Mouse (Mus musculus): ENCODE results near the gene Ctsa. TPM values are rescaled to one million over a fixed set of nuclear protein-coding genes. Genes with fewer than 3 reads are reported as not detected.
"Not testable (repeated sequence)": the region's sequence is repeated elsewhere in the genome, so short reads cannot be mapped to it uniquely, and the experiment has no call there.

Gene Ctsa
- polyA plus RNA-seq, 1 experiment from 2014 or later: 88.2 TPM

DNA sequence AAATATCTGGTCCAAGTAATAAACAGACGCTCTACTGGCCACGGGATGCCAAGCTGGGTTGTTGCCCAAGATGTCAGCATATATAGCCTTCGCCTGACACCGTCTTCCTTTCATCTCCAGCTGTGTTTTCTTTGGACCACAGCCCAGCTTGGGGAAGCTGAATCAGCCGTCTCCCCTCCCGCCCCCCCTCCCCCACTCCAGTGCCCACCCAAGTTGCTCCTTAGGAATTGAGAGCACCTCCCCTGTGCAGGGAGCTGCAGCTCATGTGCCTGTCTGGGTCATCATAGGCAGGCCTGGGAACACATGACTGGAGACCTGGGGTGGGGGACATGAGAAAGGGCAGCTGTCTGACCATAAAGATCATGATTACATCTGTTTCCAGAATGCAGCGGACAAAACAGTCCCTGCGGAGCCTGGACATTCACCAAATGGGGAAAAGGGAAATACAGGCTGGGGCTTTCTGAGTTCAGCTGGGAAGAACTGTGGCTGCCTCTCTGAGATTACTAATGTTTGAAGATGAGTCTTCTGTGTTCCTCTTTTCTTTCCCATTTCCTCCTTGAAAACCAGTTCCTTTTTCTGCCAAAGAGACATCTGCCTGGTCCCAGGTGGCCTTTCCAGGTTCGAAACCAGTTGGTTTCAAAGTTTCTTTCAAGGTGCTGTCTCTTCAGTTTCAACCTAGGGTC, 29.6 kb downstream of the Ctsa start:
- H3K36me3 ChIP-seq (ENCODE audit: control insufficient read depth, insufficient read depth, low read length): no peaks in the 10 kb centered on the region
- DNase-seq (peak; percentile 70), ATAC-seq (ENCODE audit: low FRiP score, low TSS enrichment) (no peak)
- peaks cover 5% of the 10 kb centered on the region for H3K27me3 ChIP-seq (ENCODE audit: control insufficient read depth, insufficient read depth, low read length)
- no peak overlapping the region for H3K4me3 ChIP-seq (replicated peaks; ENCODE audit: low read depth, low read length)
- H3K27ac ChIP-seq (replicated peaks; ENCODE audit: low read depth, low read length): no peak overlapping the region; the same call in 1 of the 2 replicates
- H3K9me3 ChIP-seq (ENCODE audit: control insufficient read depth, low read length): no peaks in the 10 kb centered on the region
- no peak overlapping the region for H3K4me2 ChIP-seq (ENCODE audit: low read length)
- no peak overlapping the region for H3K9ac ChIP-seq (replicated peaks; ENCODE audit: low read length)
- H3K4me1 ChIP-seq (ENCODE audit: control insufficient read depth, insufficient read depth, low read length): peaks cover 9% of the 10 kb centered on the region; the same call in 1 of the 2 replicates
- 52% methylated on average over 9 of the region's 9 CpGs for WGBS

DNA sequence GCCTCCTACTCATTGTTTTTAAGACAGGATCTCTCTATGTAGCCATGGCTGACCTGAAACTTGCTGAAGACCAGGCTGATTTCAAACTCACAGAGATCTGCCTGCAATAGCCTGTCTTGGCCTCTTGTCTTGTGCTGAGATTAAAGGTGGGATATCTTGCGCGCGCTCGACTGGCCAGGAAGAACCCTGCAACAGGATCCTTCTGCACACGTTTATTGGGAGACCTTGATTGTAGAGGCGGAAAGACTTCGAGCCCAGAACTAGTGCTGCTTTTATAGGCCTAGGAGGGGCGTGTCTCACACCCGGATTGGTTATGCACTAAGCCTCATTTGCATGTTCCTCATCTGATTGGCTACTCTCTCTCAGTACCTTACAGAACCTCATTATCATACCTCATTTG, 30.7 kb downstream of the Ctsa start:
- DNase-seq; H3K4me2 ChIP-seq (ENCODE audit: low read length): not testable (repeated sequence)
- 93% methylated on average over 9 of the region's 9 CpGs for WGBS

DNA sequence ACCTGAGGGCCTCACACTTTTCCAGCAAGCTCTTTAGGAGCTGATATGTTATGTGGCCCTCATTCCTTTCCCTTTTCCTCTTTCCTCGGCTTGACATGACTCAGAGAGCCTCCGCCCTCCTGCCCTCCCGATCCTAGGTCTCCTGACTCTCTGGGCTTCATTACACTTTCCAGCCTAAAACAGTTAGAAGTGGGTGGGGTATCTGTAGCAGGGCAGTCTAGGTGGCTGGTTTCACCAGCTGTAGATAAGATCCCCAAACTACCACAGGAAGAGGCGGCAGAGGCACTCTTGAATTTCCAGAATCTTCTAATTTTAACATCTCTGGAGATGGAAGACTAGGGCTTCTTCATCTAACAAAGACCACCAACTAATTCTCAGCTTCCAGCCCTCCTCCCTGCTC, 31.9 kb downstream of the Ctsa start:
- Histone ChIP-seq H3K4me1 (ENCODE audit: control insufficient read depth, insufficient read depth, low read length) (no peaks in the 10 kb centered on the region), H3K27ac (replicated peaks; ENCODE audit: low read depth, low read length) (no peak overlapping the region), H3K27me3 (ENCODE audit: control insufficient read depth, insufficient read depth, low read length) (no peaks in the 10 kb centered on the region), H3K4me2 (ENCODE audit: low read length) (no peak overlapping the region), H3K36me3 (ENCODE audit: control insufficient read depth, insufficient read depth, low read length) (no peaks in the 10 kb centered on the region), H3K9me3 (ENCODE audit: control insufficient read depth, low read length) (no peaks in the 10 kb centered on the region), H3K9ac (replicated peaks; ENCODE audit: low read length) (no peak overlapping the region), H3K4me3 (replicated peaks; ENCODE audit: low read depth, low read length) (no peak overlapping the region)
- WGBS: 84% methylated on average over 4 of the region's 4 CpGs
- DNase-seq (no peak), ATAC-seq (ENCODE audit: low FRiP score, low TSS enrichment) (no peak)

More for the DNA sequence above, 30.7 kb downstream of the Ctsa start:
- not testable (repeated sequence) for ATAC-seq (ENCODE audit: low FRiP score, low TSS enrichment); H3K27ac ChIP-seq (replicated peaks; ENCODE audit: low read depth, low read length); H3K9ac ChIP-seq (replicated peaks; ENCODE audit: low read length); H3K4me3 ChIP-seq (replicated peaks; ENCODE audit: low read depth, low read length); H3K27me3 ChIP-seq (ENCODE audit: control insufficient read depth, insufficient read depth, low read length); H3K9me3 ChIP-seq (ENCODE audit: control insufficient read depth, low read length); H3K36me3 ChIP-seq (ENCODE audit: control insufficient read depth, insufficient read depth, low read length); H3K4me1 ChIP-seq (ENCODE audit: control insufficient read depth, insufficient read depth, low read length)

DNA sequence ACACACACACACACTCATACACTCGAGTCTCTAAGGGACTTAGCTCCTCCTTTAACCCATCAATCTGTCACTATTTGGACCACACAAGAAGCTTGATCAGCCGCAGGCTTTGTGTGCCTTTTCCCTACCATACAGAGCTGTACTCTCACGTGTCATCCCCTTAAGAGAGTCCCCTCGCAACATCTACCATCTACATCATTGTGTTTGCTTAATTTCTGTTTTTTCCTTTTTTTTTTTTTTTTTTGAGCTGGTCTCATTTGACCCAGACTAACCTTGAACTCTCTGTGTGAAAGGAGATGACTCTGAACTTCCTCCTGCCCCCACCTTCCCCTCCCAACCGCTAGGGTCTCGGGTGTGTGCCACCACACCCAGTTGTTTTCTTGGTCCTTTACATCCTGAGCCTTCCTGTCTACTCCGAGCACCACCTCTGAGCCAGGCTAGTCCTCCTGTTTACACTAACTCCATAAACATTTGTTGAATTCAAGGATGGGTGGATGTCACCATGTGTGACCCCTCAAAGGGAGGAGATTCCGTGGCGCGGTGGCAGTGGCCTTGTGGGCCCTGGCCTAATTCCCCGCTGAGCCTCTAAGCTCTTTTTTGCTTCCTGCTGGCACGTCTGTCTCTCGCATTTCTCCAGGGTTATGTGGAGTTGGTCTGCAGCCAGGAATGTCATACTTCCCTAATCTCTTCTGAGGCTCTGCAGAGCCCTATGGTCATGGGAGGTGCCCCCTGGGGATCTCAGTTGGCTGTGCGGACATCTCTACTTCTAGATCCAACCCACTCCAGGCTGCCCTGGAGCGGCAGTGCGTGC, 34.3 kb downstream of the Ctsa start:
- no peak for DNase-seq
- Histone ChIP-seq H3K4me2 (ENCODE audit: low read length) (no peak overlapping the region), H3K4me3 (replicated peaks; ENCODE audit: low read depth, low read length) (no peak overlapping the region), H3K9me3 (ENCODE audit: control insufficient read depth, low read length) (no peaks in the 10 kb centered on the region), H3K4me1 (ENCODE audit: control insufficient read depth, insufficient read depth, low read length) (no peaks in the 10 kb centered on the region), H3K9ac (replicated peaks; ENCODE audit: low read length) (no peak overlapping the region), H3K27me3 (ENCODE audit: control insufficient read depth, insufficient read depth, low read length) (no peaks in the 10 kb centered on the region), H3K27ac (replicated peaks; ENCODE audit: low read depth, low read length) (no peak overlapping the region), H3K36me3 (ENCODE audit: control insufficient read depth, insufficient read depth, low read length) (no peaks in the 10 kb centered on the region)
- no peak for ATAC-seq (ENCODE audit: low FRiP score, low TSS enrichment)
- 66% methylated on average over 16 of the region's 16 CpGs for WGBS

DNA sequence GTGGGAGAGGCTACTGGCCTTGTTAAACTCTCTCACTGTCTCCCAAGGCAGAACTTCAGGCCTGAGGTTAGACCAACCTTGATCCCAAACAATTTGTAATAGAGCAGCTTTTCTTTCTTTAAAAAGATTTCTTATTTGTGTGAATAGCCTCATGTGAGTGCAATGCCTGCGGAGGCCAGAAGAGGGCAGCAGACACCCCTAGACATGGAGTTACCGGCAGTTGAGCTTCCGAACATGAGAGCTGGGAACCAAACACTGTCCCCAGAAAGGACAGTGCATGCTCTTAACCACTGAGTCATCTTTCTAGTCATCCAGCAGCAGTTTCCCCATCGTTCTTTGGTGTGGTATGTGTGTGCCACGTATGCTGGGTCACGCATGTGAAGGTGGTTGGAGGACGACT, 34.9 kb downstream of the Ctsa start:
- Histone ChIP-seq H3K4me3 (replicated peaks; ENCODE audit: low read depth, low read length) (no peak overlapping the region), H3K27me3 (ENCODE audit: control insufficient read depth, insufficient read depth, low read length) (no peaks in the 10 kb centered on the region), H3K36me3 (ENCODE audit: control insufficient read depth, insufficient read depth, low read length) (no peaks in the 10 kb centered on the region), H3K4me1 (ENCODE audit: control insufficient read depth, insufficient read depth, low read length) (no peaks in the 10 kb centered on the region), H3K4me2 (ENCODE audit: low read length) (no peak overlapping the region), H3K9me3 (ENCODE audit: control insufficient read depth, low read length) (no peaks in the 10 kb centered on the region), H3K9ac (replicated peaks; ENCODE audit: low read length) (no peak overlapping the region), H3K27ac (replicated peaks; ENCODE audit: low read depth, low read length) (no peak overlapping the region)
- 90% methylated on average over 7 of the region's 7 CpGs for WGBS
- ATAC-seq (ENCODE audit: low FRiP score, low TSS enrichment): no peak
- no peak for DNase-seq

DNA sequence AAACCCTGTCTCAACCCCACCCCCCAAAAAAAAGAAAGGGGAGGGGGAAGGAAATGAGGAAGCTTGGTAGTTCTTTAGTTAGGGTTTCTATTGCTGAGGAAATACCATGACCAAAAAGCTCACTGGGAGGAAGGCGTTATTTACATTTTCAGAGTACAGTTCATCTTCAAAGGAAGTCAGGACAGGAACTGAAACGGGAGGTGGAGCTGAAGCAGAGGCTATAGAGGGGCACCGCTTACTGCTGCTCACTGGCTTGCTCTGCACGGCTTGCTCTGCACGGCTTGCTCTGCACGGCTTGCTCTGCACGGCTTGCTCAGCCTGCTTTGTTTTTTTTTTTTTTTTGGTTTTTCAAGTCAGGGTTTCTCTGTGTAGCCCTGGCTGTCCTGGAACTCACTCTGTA, 35.8 kb downstream of the Ctsa start:
- H3K9ac ChIP-seq (replicated peaks; ENCODE audit: low read length): no peak overlapping the region
- H3K36me3 ChIP-seq (ENCODE audit: control insufficient read depth, insufficient read depth, low read length): no peaks in the 10 kb centered on the region
- DNase-seq: no peak
- no peaks in the 10 kb centered on the region for H3K9me3 ChIP-seq (ENCODE audit: control insufficient read depth, low read length)
- no peaks in the 10 kb centered on the region for H3K4me1 ChIP-seq (ENCODE audit: control insufficient read depth, insufficient read depth, low read length)
- H3K27me3 ChIP-seq (ENCODE audit: control insufficient read depth, insufficient read depth, low read length): no peaks in the 10 kb centered on the region
- H3K4me3 ChIP-seq (replicated peaks; ENCODE audit: low read depth, low read length): no peak overlapping the region
- H3K27ac ChIP-seq (replicated peaks; ENCODE audit: low read depth, low read length): no peak overlapping the region
- no peak overlapping the region for H3K4me2 ChIP-seq (ENCODE audit: low read length)
- ATAC-seq (ENCODE audit: low FRiP score, low TSS enrichment): no peak
- 89% methylated on average over 7 of the region's 7 CpGs for WGBS

DNA sequence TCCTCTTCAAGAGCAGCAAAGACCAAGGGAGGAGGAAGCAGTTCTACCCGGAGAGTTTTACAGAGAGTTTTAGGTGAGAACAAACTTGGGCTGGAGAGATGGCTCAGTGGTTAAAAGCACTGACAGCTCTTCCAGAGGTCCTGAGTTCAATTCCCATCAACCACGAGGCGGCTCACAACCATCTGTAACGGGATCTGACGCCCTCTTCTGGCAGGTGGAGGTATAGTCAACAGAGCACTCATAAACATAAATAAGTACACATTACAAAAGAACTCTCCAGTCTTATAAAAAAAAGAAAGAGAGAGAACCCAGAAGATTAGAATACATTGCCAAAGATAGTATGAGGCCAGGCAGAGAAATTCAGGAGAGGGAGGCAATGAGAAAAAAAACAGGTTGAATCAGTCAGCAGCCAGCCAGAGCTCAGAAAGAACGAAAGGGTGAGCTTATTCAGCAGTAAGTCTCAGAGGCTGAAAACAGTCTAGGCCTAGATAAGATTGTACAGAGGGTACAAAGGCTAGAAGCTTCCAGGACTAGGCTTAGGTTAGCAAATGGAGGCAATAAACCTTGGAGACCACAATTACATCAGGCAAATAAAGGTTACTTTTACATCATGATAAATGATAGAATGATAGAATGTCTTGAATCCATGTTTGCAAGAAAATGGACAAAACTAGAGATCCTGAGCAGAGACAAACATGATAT, 39.1 kb downstream of the Ctsa start:
- H3K4me2 ChIP-seq (ENCODE audit: low read length): no peak overlapping the region
- 0 out of 2 replicates have a peak, but pooled peaks cover 4% of the 10 kb centered on the region for H3K4me1 ChIP-seq (ENCODE audit: control insufficient read depth, insufficient read depth, low read length)
- H3K27me3 ChIP-seq (ENCODE audit: control insufficient read depth, insufficient read depth, low read length): no peaks in the 10 kb centered on the region
- no peak for DNase-seq
- H3K9me3 ChIP-seq (ENCODE audit: control insufficient read depth, low read length): no peaks in the 10 kb centered on the region
- 55% methylated on average over 6 of the region's 6 CpGs for WGBS
- ATAC-seq (ENCODE audit: low FRiP score, low TSS enrichment): no peak
- no peak overlapping the region for H3K27ac ChIP-seq (replicated peaks; ENCODE audit: low read depth, low read length)
- no peak overlapping the region for H3K4me3 ChIP-seq (replicated peaks; ENCODE audit: low read depth, low read length)
- no peak overlapping the region for H3K9ac ChIP-seq (replicated peaks; ENCODE audit: low read length)
- no peaks in the 10 kb centered on the region for H3K36me3 ChIP-seq (ENCODE audit: control insufficient read depth, insufficient read depth, low read length)

DNA sequence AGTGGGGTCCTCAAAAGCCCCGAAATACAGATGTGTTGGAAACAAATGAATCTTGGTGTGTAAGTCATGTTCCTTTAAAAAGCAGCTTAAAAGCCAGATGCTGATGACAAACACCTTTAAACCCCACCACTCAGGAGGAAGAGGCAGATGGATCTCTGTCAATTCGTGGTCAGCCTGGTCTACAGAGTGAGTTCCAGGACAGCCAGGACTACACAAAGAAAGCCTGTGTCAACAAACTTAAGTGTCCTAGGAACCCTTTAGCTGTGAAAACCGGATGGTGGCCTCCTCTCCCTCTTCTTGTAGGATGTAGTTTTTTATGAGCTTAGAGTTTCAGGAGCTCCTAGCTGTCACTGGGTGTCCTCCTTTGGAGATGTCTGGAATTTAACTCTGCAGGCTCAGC, 40.9 kb downstream of the Ctsa start:
- Histone ChIP-seq H3K9me3 (ENCODE audit: control insufficient read depth, low read length) (no peaks in the 10 kb centered on the region), H3K27me3 (ENCODE audit: control insufficient read depth, insufficient read depth, low read length) (no peaks in the 10 kb centered on the region), H3K9ac (replicated peaks; ENCODE audit: low read length) (no peak overlapping the region), H3K36me3 (ENCODE audit: control insufficient read depth, insufficient read depth, low read length) (no peaks in the 10 kb centered on the region), H3K4me1 (ENCODE audit: control insufficient read depth, insufficient read depth, low read length) (peaks cover 17% of the 10 kb centered on the region), H3K4me2 (ENCODE audit: low read length) (no peak overlapping the region), H3K4me3 (replicated peaks; ENCODE audit: low read depth, low read length) (no peak overlapping the region), H3K27ac (replicated peaks; ENCODE audit: low read depth, low read length) (no peak overlapping the region)
- 73% methylated on average over 3 of the region's 3 CpGs for WGBS
- no peak for ATAC-seq (ENCODE audit: low FRiP score, low TSS enrichment)
- DNase-seq: no peak
